Mouse (Mus musculus): ENCODE measurements around the gene Abi3. TPM values are rescaled to one million over a fixed set of nuclear protein-coding genes. Genes with fewer than 3 reads are reported as not detected.

Gene Abi3
- polyA plus RNA-seq, 2 experiments: 2.3 to 4.9 TPM

- WGBS (ENCODE audit: insufficient replicate concordance): 12% methylated on average over 5 of the region's 5 CpGs
- H3K36me3 ChIP-seq (replicated peaks; ENCODE audit: control insufficient read depth, insufficient read depth, low read depth): no peaks in the 10 kb centered on the region
- ATAC-seq (ENCODE audit: insufficient read depth): peak; percentile 91
- H3K27me3 ChIP-seq (ENCODE audit: control insufficient read depth, insufficient read depth, low read length): no peaks in the 10 kb centered on the region
- peak overlapping the region; percentile 60 for H3K4me2 ChIP-seq (ENCODE audit: low read depth)
- H3K27ac ChIP-seq: peak overlapping the region; percentile 100
- H3K9me3 ChIP-seq (ENCODE audit: control insufficient read depth, low read length): peaks cover 4% of the 10 kb centered on the region; the same call in 1 of the 2 replicates
- peak overlapping the region; percentile 72 for H3K9ac ChIP-seq (replicated peaks)
- peak; percentile 87 to 88 (median 88) for DNase-seq (ENCODE audit: low read depth in 3 of 3, low spot score in 3 of 3)
- H3K4me1 ChIP-seq (replicated peaks; ENCODE audit: control insufficient read depth in 2 of 2, insufficient read depth in 2 of 2, low read length in 1 of 2): peaks cover 70% of the 10 kb centered on the region in 2 experiments
- H3K4me3 ChIP-seq (ENCODE audit: insufficient read depth in 1 of 2, low read depth in 2 of 2, low read length in 2 of 2): peak overlapping the region; percentile 25 to 33
- TF ChIP-seq CTCF (IDR thresholded peaks at IDR 0.05; ENCODE audit: low read depth) (no peak), EP300 (IDR thresholded peaks at IDR 0.05; ENCODE audit: low read depth) (peak; percentile 83)
These were observed 33.7 kb downstream of the Abi3 start for GRCm38 (mm10) chr11:95808448-95809011.

- DNase-seq (ENCODE audit: low read depth in 3 of 3, low spot score in 3 of 3) (no peak), ATAC-seq (ENCODE audit: insufficient read depth) (no peak)
- Histone ChIP-seq H3K9me3 (ENCODE audit: control insufficient read depth, low read length) (peaks cover 4% of the 10 kb centered on the region; the same call in 1 of the 2 replicates), H3K27me3 (ENCODE audit: control insufficient read depth, insufficient read depth, low read length) (no peaks in the 10 kb centered on the region), H3K36me3 (replicated peaks; ENCODE audit: control insufficient read depth, insufficient read depth, low read depth) (no peaks in the 10 kb centered on the region), H3K9ac (replicated peaks) (peak overlapping the region; percentile 72), H3K4me2 (ENCODE audit: low read depth) (peak overlapping the region; percentile 60), H3K4me1 (replicated peaks; ENCODE audit: control insufficient read depth in 2 of 2, insufficient read depth in 2 of 2, low read length in 1 of 2) (peaks cover 71 to 74% of the 10 kb centered on the region in 2 experiments), H3K4me3 (ENCODE audit: insufficient read depth in 1 of 2, low read depth in 2 of 2, low read length in 2 of 2) (peak overlapping the region; percentile 12 to 33), H3K27ac (peak overlapping the region; percentile 100)
- TF ChIP-seq CTCF (IDR thresholded peaks at IDR 0.05; ENCODE audit: low read depth): no peak
- no peak for TF ChIP-seq EP300 (IDR thresholded peaks at IDR 0.05; ENCODE audit: low read depth)
- 85% methylated on average over 5 of the region's 5 CpGs for WGBS (ENCODE audit: insufficient replicate concordance)
These were observed 34.4 kb downstream of the Abi3 start for GRCm38 (mm10) chr11:95807884-95808283.

GRCm38 (mm10) chr11:95805527-95805926, 36.7 kb downstream of the Abi3 start:
- H3K27ac ChIP-seq: peak overlapping the region; percentile 100
- TF ChIP-seq CTCF (IDR thresholded peaks at IDR 0.05; ENCODE audit: low read depth) (peak; percentile 21; the same call in 1 of the 2 replicates), EP300 (IDR thresholded peaks at IDR 0.05; ENCODE audit: low read depth) (no peak; the same call in 1 of the 2 replicates)
- H3K36me3 ChIP-seq (replicated peaks; ENCODE audit: control insufficient read depth, insufficient read depth, low read depth): no peaks in the 10 kb centered on the region
- DNase-seq (ENCODE audit: low read depth in 3 of 3, low spot score in 3 of 3) (peak; percentile 69 to 78 (median 69)), ATAC-seq (ENCODE audit: insufficient read depth) (peak; percentile 64)
- peak overlapping the region; percentile 66 for H3K9ac ChIP-seq (replicated peaks)
- no peaks in the 10 kb centered on the region for H3K27me3 ChIP-seq (ENCODE audit: control insufficient read depth, insufficient read depth, low read length)
- WGBS (ENCODE audit: insufficient replicate concordance): 13% methylated on average over 3 of the region's 3 CpGs
- H3K4me3 ChIP-seq (ENCODE audit: insufficient read depth in 1 of 2, low read depth in 2 of 2, low read length in 2 of 2): peak overlapping the region in 1 of 2 experiments; percentile 6; a peak in 2 of 4 replicates
- peaks cover 82 to 85% of the 10 kb centered on the region in 2 experiments for H3K4me1 ChIP-seq (replicated peaks; ENCODE audit: control insufficient read depth in 2 of 2, insufficient read depth in 2 of 2, low read length in 1 of 2)
- peak overlapping the region; percentile 55 for H3K4me2 ChIP-seq (ENCODE audit: low read depth)
- peaks cover 4% of the 10 kb centered on the region; the same call in 1 of the 2 replicates for H3K9me3 ChIP-seq (ENCODE audit: control insufficient read depth, low read length)

GRCm38 (mm10) chr11:95805010-95805409, 37.3 kb downstream of the Abi3 start:
- Histone ChIP-seq H3K4me2 (ENCODE audit: low read depth) (peak overlapping the region; percentile 55), H3K4me3 (ENCODE audit: insufficient read depth in 1 of 2, low read depth in 2 of 2, low read length in 2 of 2) (0 out of 4 replicates have a peak overlapping the region, but pooled peaks of 1 of the 2 experiments have one; percentile 6), H3K9ac (replicated peaks) (peak overlapping the region; percentile 66), H3K27me3 (ENCODE audit: control insufficient read depth, insufficient read depth, low read length) (no peaks in the 10 kb centered on the region), H3K4me1 (replicated peaks; ENCODE audit: control insufficient read depth in 2 of 2, insufficient read depth in 2 of 2, low read length in 1 of 2) (peaks cover 80 to 85% of the 10 kb centered on the region in 2 experiments), H3K9me3 (ENCODE audit: control insufficient read depth, low read length) (peaks cover 4% of the 10 kb centered on the region; the same call in 1 of the 2 replicates), H3K36me3 (replicated peaks; ENCODE audit: control insufficient read depth, insufficient read depth, low read depth) (no peaks in the 10 kb centered on the region), H3K27ac (peak overlapping the region; percentile 100)
- ATAC-seq (ENCODE audit: insufficient read depth) (no peak), DNase-seq (ENCODE audit: low read depth in 3 of 3, low spot score in 3 of 3) (no peak)
- TF ChIP-seq EP300 (IDR thresholded peaks at IDR 0.05; ENCODE audit: low read depth) (no peak), CTCF (IDR thresholded peaks at IDR 0.05; ENCODE audit: low read depth) (no peak)
- 51% methylated on average over 5 of the region's 5 CpGs for WGBS (ENCODE audit: insufficient replicate concordance)

- ATAC-seq (ENCODE audit: insufficient read depth) (no peak), DNase-seq (ENCODE audit: low read depth in 3 of 3, low spot score in 3 of 3) (no peak)
- Histone ChIP-seq H3K4me3 (ENCODE audit: insufficient read depth in 1 of 2, low read depth in 2 of 2, low read length in 2 of 2) (no peak overlapping the region), H3K27ac (no peak overlapping the region), H3K4me2 (ENCODE audit: low read depth) (no peak overlapping the region), H3K9me3 (ENCODE audit: control insufficient read depth, low read length) (no peaks in the 10 kb centered on the region), H3K36me3 (replicated peaks; ENCODE audit: control insufficient read depth, insufficient read depth, low read depth) (no peaks in the 10 kb centered on the region), H3K9ac (replicated peaks) (no peak overlapping the region), H3K4me1 (replicated peaks; ENCODE audit: control insufficient read depth in 2 of 2, insufficient read depth in 2 of 2, low read length in 1 of 2) (peaks cover 26 to 36% of the 10 kb centered on the region in 2 experiments), H3K27me3 (ENCODE audit: control insufficient read depth, insufficient read depth, low read length) (peaks cover 37% of the 10 kb centered on the region)
- TF ChIP-seq EP300 (IDR thresholded peaks at IDR 0.05; ENCODE audit: low read depth) (no peak), CTCF (IDR thresholded peaks at IDR 0.05; ENCODE audit: low read depth) (no peak)
- 33% methylated on average over 5 of the region's 5 CpGs for WGBS (ENCODE audit: insufficient replicate concordance)
These were observed 46.7 kb downstream of the Abi3 start for GRCm38 (mm10) chr11:95795582-95795981.

Measured in liver, embryonic 14.5 days (tissue).